Mouse (Mus musculus) embryonic facial prominence, embryonic 12.5 days (tissue): ENCODE measurements around the gene Rab13. TPM values are rescaled to one million over a fixed set of nuclear protein-coding genes. Genes with fewer than 3 reads are reported as not detected.
A peak's percentile ranks its signal among the peaks of the same experiment; 100 is the strongest.
"Not testable (repeated sequence)": the region's sequence is repeated elsewhere in the genome, so short reads cannot be mapped to it uniquely, and the experiment has no call there.

Experiments
- ATAC-seq: fragments of 200-750 bp; cut with Nextera tagmentation; 2 replicates; pipeline ENCODE4 v1.8.0; 2017; ENCODE audit not compliant: insufficient number of reproducible peaks, insufficient read depth, low FRiP score, low TSS enrichment
- H3K27ac ChIP-seq: fragments of 300-500 bp; sonication (generic); 2 replicates; pipeline ENCODE4 v1.5.1; 2016; ENCODE audit warnings: mild to moderate bottlenecking
- H3K27me3 ChIP-seq: fragments of 300-500 bp; sonication (generic); 2 replicates; pipeline ENCODE4 v1.6.1; 2016; ENCODE audit warnings: mild to moderate bottlenecking, moderate library complexity
- H3K36me3 ChIP-seq: fragments of 300-500 bp; sonication (generic); 2 replicates; pipeline ENCODE4 v1.6.1; 2016; ENCODE audit warnings: mild to moderate bottlenecking
- H3K4me1 ChIP-seq: fragments of 300-500 bp; sonication (generic); 2 replicates; pipeline ENCODE4 v1.6.1; 2016
- H3K4me2 ChIP-seq: fragments of 300-500 bp; sonication (generic); replicated peaks from 2 replicates; pipeline ENCODE4 v1.6.1; 2016; ENCODE audit warnings: mild to moderate bottlenecking, moderate library complexity
- H3K4me3 ChIP-seq: fragments of 300-500 bp; sonication (generic); 2 replicates; pipeline ENCODE4 v1.5.1; 2016; ENCODE audit warnings: mild to moderate bottlenecking
- H3K9ac ChIP-seq: fragments of 300-500 bp; sonication (generic); 2 replicates; pipeline ENCODE4 v1.6.1; 2016; ENCODE audit warnings: mild to moderate bottlenecking, moderate library complexity
- H3K9me3 ChIP-seq: fragments of 300-500 bp; sonication (generic); 2 replicates; pipeline ENCODE4 v1.6.1; 2016; ENCODE audit warnings: mild to moderate bottlenecking, moderate library complexity
- WGBS: fragments of 180-500 bp; shearing (Covaris S2); methylation state at CpG from one replicate; pipeline ENCODE4 v1.1.7; 2016; 5-methylcytosine and 5-hydroxymethylcytosine counted together
- polyA plus RNA-seq: library from polyadenylated mRNA; unstranded; fragments of >200 nt; fragmentation: Nextera tagmentation; extraction: Ambion mirVana; gene quantifications from 2 replicates; pipeline ENCODE4 v1.2.1, GENCODE M21; 2016

The Rab13 gene
- polyA plus RNA-seq, 1 experiment from 2014 or later = 30.6 TPM

GRCm38 (mm10) chr3:90252659-90253058, 39.2 kb downstream of the Rab13 start:
- H3K27me3 ChIP-seq, H3K9ac ChIP-seq, H3K4me2 ChIP-seq, H3K4me3 ChIP-seq, ATAC-seq, H3K27ac ChIP-seq, H3K9me3 ChIP-seq: not testable (repeated sequence)
- 92% methylated on average over 2 of the region's 2 CpGs for WGBS
- peaks cover 23% of the 10 kb centered on the region for H3K36me3 ChIP-seq
- H3K4me1 ChIP-seq = peaks cover 30% of the 10 kb centered on the region

GRCm38 (mm10) chr3:90253174-90253573, 39.7 kb downstream of the Rab13 start:
- not testable (repeated sequence) for H3K9me3 ChIP-seq, H3K27ac ChIP-seq, H3K4me2 ChIP-seq, H3K27me3 ChIP-seq, H3K9ac ChIP-seq
- H3K36me3 ChIP-seq = peaks cover 24% of the 10 kb centered on the region
- peak overlapping the region; percentile 88; the same call in 1 of the 2 replicates for H3K4me3 ChIP-seq
- ATAC-seq = peak; percentile 3; the same call in 1 of the 2 replicates
- peaks cover 29% of the 10 kb centered on the region for H3K4me1 ChIP-seq
- WGBS = 95% methylated on average over 1 of the region's 1 CpGs

- ATAC-seq = peak; percentile 96
- under 1% methylated on average over 38 of the region's 40 CpGs for WGBS
- peak within 1 kb of the TSS; percentile 81 for H3K4me2 ChIP-seq
- no peaks in the 10 kb centered on the region for H3K27me3 ChIP-seq
- peak within 1 kb of the TSS; percentile 79 for H3K27ac ChIP-seq
- peaks cover 26% of the 10 kb centered on the region for H3K4me1 ChIP-seq
- H3K9me3 ChIP-seq = no peaks in the 10 kb centered on the region
- H3K9ac ChIP-seq = peak within 1 kb of the TSS; percentile 88
- peaks cover 29% of the 10 kb centered on the region for H3K36me3 ChIP-seq
- H3K4me3 ChIP-seq = peak within 1 kb of the TSS; percentile 88
Measured at GRCm38 (mm10) chr3:90253653-90254418, 40.3 kb downstream of the Rab13 start, which contains the start of gene Crtc2. Gene Crtc2, plus strand, starts transcription at chr3:90254163.

- Histone ChIP-seq H3K9ac (peak overlapping the region; percentile 88), H3K4me3 (peak overlapping the region; percentile 88), H3K27ac (peak overlapping the region; percentile 79), H3K4me2 (peak overlapping the region; percentile 81), H3K9me3 (no peaks in the 10 kb centered on the region), H3K4me1 (peaks cover 18% of the 10 kb centered on the region), H3K36me3 (peaks cover 37% of the 10 kb centered on the region), H3K27me3 (no peaks in the 10 kb centered on the region)
- ATAC-seq = peak; percentile 58
- WGBS = 1% methylated on average over 41 of the region's 41 CpGs
Measured at GRCm38 (mm10) chr3:90254419-90255193, 41.1 kb downstream of the Rab13 start.

- peak overlapping the region; percentile 81 for H3K4me2 ChIP-seq
- peak overlapping the region; percentile 88 for H3K9ac ChIP-seq
- H3K27ac ChIP-seq = peak overlapping the region; percentile 79; the same call in 1 of the 2 replicates
- H3K9me3 ChIP-seq = no peaks in the 10 kb centered on the region
- H3K4me1 ChIP-seq = peaks cover 18% of the 10 kb centered on the region
- no peaks in the 10 kb centered on the region for H3K27me3 ChIP-seq
- peak overlapping the region; percentile 88 for H3K4me3 ChIP-seq
- H3K36me3 ChIP-seq = peaks cover 42% of the 10 kb centered on the region
- WGBS = 23% methylated on average over 2 of the region's 2 CpGs
- no peak for ATAC-seq
Measured at GRCm38 (mm10) chr3:90255194-90255565, 41.7 kb downstream of the Rab13 start.

- peaks cover 43% of the 10 kb centered on the region for H3K36me3 ChIP-seq
- H3K9ac ChIP-seq = no peak overlapping the region
- 94% methylated on average over 14 of the region's 14 CpGs for WGBS
- no peak overlapping the region for H3K4me3 ChIP-seq
- peak overlapping the region; percentile 81 for H3K4me2 ChIP-seq
- H3K9me3 ChIP-seq = no peaks in the 10 kb centered on the region
- peaks cover 18% of the 10 kb centered on the region for H3K4me1 ChIP-seq
- ATAC-seq = no peak
- no peak overlapping the region for H3K27ac ChIP-seq
- no peaks in the 10 kb centered on the region for H3K27me3 ChIP-seq
Measured at GRCm38 (mm10) chr3:90255784-90256353, 42.4 kb downstream of the Rab13 start.

- no peak overlapping the region for H3K4me3 ChIP-seq
- H3K9ac ChIP-seq = no peak overlapping the region
- no peak overlapping the region for H3K4me2 ChIP-seq
- WGBS = 93% methylated on average over 19 of the region's 19 CpGs
- H3K4me1 ChIP-seq = peaks cover 18% of the 10 kb centered on the region
- peaks cover 44% of the 10 kb centered on the region for H3K36me3 ChIP-seq
- no peak for ATAC-seq
- H3K27ac ChIP-seq = no peak overlapping the region
- H3K9me3 ChIP-seq = no peaks in the 10 kb centered on the region
- H3K27me3 ChIP-seq = no peaks in the 10 kb centered on the region
Measured at GRCm38 (mm10) chr3:90256731-90257530, 43.4 kb downstream of the Rab13 start.

GRCm38 (mm10) chr3:90258521-90258920, 45.0 kb downstream of the Rab13 start:
- Histone ChIP-seq H3K9me3 (no peaks in the 10 kb centered on the region), H3K36me3 (peaks cover 60% of the 10 kb centered on the region), H3K4me1 (peaks cover 17% of the 10 kb centered on the region), H3K27me3 (no peaks in the 10 kb centered on the region), H3K27ac (no peak overlapping the region), H3K4me2 (no peak overlapping the region), H3K9ac (no peak overlapping the region), H3K4me3 (no peak overlapping the region)
- WGBS = 95% methylated on average over 4 of the region's 4 CpGs
- no peak for ATAC-seq

GRCm38 (mm10) chr3:90263121-90263771, 49.8 kb downstream of the Rab13 start:
- H3K9me3 ChIP-seq = no peaks in the 10 kb centered on the region
- no peak overlapping the region for H3K9ac ChIP-seq
- no peaks in the 10 kb centered on the region for H3K27me3 ChIP-seq
- H3K27ac ChIP-seq = no peak overlapping the region
- H3K4me2 ChIP-seq = no peak overlapping the region
- WGBS = 83% methylated on average over 5 of the region's 5 CpGs
- no peak overlapping the region for H3K4me3 ChIP-seq
- no peak for ATAC-seq
- H3K4me1 ChIP-seq = peaks cover 13% of the 10 kb centered on the region
- H3K36me3 ChIP-seq = peaks cover 54% of the 10 kb centered on the region

GRCm38 (mm10) chr3:90264687-90265033, 51.2 kb downstream of the Rab13 start:
- peaks cover 41% of the 10 kb centered on the region for H3K36me3 ChIP-seq
- H3K9ac ChIP-seq = peak overlapping the region; percentile 82
- no peaks in the 10 kb centered on the region for H3K27me3 ChIP-seq
- H3K4me3 ChIP-seq = peak overlapping the region; percentile 81
- 32% methylated on average over 10 of the region's 10 CpGs for WGBS
- no peaks in the 10 kb centered on the region for H3K9me3 ChIP-seq
- peak overlapping the region; percentile 80 for H3K4me2 ChIP-seq
- peaks cover 13% of the 10 kb centered on the region for H3K4me1 ChIP-seq
- H3K27ac ChIP-seq = peak overlapping the region; percentile 97; the same call in 1 of the 2 replicates
- ATAC-seq = no peak
